ENCODE assay signal across 17 mouse cellular contexts in the genomic region with DNA sequence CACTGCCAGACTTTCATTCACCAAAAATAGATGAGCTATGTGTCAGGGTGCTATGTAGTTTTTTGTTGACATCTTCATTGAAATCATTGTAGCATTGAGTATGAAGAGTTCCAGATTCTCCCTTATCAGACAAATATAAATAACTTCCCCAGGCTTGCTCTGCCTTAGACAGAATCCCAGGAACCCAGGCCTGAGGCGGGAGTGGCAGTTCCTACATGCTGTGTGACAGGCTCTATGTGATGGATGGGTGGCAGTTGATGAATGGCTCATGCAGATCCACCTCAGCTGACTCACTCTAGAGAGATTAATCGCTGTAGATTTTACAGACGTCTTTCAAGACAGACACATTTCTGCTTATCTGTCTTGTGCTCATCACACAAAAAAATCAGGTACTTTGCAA. TPM values are rescaled to one million over a fixed set of nuclear protein-coding genes. Genes with fewer than 3 reads are reported as not detected.
"Had no signal": no experiment of that assay in that cellular context is flagged by ENCODE, and none has a peak within 500 bp of the region (broad histone marks: within the 10 kb centered on the region; RNA-seq: fewer than 3 reads in every experiment).

No protein-coding gene starts in this region.

- H3K9me3 ChIP-seq: limb, embryonic 12.5 days; liver, embryonic 13.5 days; lung, embryonic 15.5 days; midbrain, embryonic 13.5 days; neural tube, embryonic 15.5 days had no signal

- H3K4me3 ChIP-seq: layer of hippocampus, adult 2 months; limb, embryonic 12.5 days; liver, embryonic 13.5 days; lung, embryonic 15.5 days; midbrain, embryonic 13.5 days; myocyte; neural tube, embryonic 15.5 days had no signal

- H3K4me2 ChIP-seq: limb, embryonic 12.5 days; liver, embryonic 13.5 days; lung, embryonic 15.5 days; midbrain, embryonic 13.5 days; neural tube, embryonic 15.5 days had no signal

- H3K27me3 ChIP-seq: limb, embryonic 12.5 days; liver, embryonic 13.5 days; lung, embryonic 15.5 days; midbrain, embryonic 13.5 days; neural tube, embryonic 15.5 days had no signal

- H3K4me1 ChIP-seq: limb, embryonic 12.5 days; liver, embryonic 13.5 days; midbrain, embryonic 13.5 days; neural tube, embryonic 15.5 days had no signal

- H3K9ac ChIP-seq: limb, embryonic 12.5 days; liver, embryonic 13.5 days; liver, postnatal 0 days; lung, embryonic 15.5 days; midbrain, embryonic 13.5 days; neural tube, embryonic 15.5 days had no signal

- H3K36me3 ChIP-seq: limb, embryonic 12.5 days; liver, embryonic 13.5 days; lung, embryonic 15.5 days; midbrain, embryonic 13.5 days; neural tube, embryonic 15.5 days had no signal

- H3K27ac ChIP-seq: layer of hippocampus, adult 2 months; limb, embryonic 12.5 days; liver, embryonic 13.5 days; lung, embryonic 15.5 days; midbrain, embryonic 13.5 days; neural tube, embryonic 15.5 days; stomach, postnatal 0 days had no signal

- ATAC-seq: liver, postnatal 0 days; midbrain, embryonic 13.5 days had no signal

- DNase-seq: kidney, postnatal 4 days; liver; liver, embryonic 13.5 days; liver, postnatal 0 days; lung, postnatal 14 days; thymus, postnatal 4 days had no signal

RNA-seq across cellular contexts. Expression of a gene that starts 57.4 kb away (rescaled TPM):
- total RNA-seq: layer of hippocampus, adult 2 months; layer of hippocampus, postnatal 10 days; left cerebral cortex, postnatal 36 days; megakaryocyte-erythroid progenitor cell, adult 5-6 weeks had no signal
- polyA plus RNA-seq: limb, embryonic 12.5 days; liver, embryonic 13.5 days; liver, postnatal 0 days; neural tube, embryonic 11.5 days; neural tube, embryonic 15.5 days; stomach, postnatal 0 days had no signal
